Mouse (Mus musculus) right cerebral cortex, postnatal 4 days (tissue): ENCODE results near the gene Spef1.

Experiments used
- DNase-seq: peaks from one replicate; pipeline ENCODE4 v3.0.0-alpha.2; 2022

The Spef1 gene

DNA sequence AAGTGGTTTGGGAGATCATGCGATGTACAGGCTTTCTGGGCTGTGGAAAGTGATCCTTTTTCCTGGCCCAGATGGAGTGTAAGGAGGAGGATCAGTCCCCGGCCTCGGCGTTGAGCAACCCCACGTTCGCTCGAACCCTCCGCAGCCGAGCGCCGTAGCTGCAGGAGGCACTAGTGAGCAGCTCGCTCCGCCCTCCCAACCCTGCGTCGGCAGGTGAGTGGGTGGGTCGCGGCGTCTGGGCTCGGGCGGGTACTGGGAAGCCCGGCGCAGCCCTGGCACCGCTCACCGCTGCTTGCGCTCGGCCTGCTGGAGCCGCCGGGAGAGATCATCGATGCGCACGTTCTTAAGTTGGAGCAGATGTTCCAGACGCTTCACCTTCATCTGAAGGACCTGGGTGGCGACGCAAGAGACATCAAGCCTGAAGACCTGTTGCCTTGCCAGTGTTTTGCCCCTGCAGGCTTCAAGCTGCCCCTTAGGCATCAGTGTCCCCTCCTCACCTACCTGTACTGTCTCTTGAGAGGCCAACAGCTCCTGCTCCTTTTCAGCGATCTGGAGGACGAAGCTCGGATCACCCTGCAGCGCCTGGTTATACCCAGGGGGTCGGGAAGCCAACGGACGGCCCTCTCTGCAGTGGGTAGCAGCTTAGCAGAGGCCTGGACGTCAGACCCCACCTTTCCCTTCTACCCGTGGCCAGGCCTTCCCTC, 15.5 kb downstream of the Spef1 start:
- peak; percentile 65 for DNase-seq

- DNase-seq = no peak
These were observed 16.1 kb downstream of the Spef1 start for GRCm38 (mm10) chr2:131170936-131171335.

DNA sequence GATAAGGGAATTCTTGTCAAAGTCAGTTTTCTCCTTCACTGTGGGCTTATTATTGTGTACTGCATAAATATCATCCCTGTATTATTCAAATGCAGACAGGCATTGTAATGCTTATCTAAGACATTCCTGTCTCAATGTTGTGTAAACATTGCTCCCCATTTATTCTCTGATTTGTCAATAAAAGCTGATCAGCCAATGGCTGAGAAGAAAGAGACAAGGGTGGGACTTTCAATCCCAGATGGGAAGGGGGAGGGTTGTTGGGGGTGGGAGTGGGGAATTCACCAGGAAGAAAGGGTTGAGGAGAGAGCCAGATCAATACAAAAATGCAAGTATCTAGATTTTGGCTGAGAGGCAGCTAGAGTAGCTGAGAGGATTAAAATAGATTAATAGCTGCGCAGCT, 18.2 kb downstream of the Spef1 start:
- no peak for DNase-seq

- DNase-seq = no peak
These were observed 19.1 kb downstream of the Spef1 start for GRCm38 (mm10) chr2:131167984-131168383.

- no peak for DNase-seq
These were observed 20.9 kb downstream of the Spef1 start for GRCm38 (mm10) chr2:131166172-131166571.

- no peak for DNase-seq
These were observed 23.2 kb downstream of the Spef1 start for GRCm38 (mm10) chr2:131163924-131164323.

DNA sequence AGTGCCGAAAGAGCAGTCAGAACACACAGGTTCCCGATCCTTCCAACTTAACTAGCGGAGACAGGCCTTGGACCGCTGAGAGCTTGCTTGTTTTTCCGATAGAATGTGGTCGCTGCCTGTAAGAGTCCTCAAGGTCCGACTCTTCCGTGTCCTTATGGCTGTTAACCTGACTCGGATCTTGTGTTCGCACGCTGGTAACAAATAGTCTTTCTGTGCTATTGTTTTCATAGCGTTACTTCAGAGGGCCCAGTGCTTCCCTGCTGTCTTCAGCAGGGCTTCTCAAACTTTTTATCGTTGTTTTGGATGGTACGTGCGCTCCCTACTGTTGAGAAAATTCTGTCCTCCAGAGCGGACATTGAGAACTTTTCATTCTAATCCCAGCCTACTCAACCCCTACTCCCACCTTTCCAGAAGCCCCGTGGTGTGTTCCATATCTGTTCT, 26.4 kb downstream of the Spef1 start:
- no peak for DNase-seq

GRCm38 (mm10) chr2:131159938-131160581, 27.0 kb downstream of the Spef1 start, which contains the start of gene 1700037H04Rik:
TSS of gene 1700037H04Rik (minus strand) at chr2:131160081.
- DNase-seq = peak; percentile 95

DNA sequence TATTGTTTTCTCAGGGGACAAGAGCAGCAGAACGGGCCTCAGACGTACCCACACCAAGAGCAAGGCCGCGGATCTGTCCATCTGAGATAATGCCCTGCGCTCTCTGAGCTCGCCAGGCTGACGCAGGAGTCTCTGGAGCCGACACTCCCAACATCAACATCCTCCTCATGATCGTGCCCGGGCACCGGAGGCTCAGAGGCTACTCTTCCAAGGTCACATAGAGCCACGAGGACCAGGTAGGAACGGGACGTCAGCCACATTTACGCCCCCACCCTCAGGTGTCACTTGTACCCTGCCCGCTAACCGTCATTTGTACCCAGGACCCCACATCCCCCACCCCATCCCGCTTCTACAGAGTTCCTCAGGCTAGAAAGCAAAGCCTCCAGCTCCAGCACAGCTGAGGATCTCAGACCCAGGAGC, 27.6 kb downstream of the Spef1 start:
- no peak for DNase-seq

- DNase-seq = no peak
These were observed 30.1 kb downstream of the Spef1 start for GRCm38 (mm10) chr2:131156987-131157386.

DNA sequence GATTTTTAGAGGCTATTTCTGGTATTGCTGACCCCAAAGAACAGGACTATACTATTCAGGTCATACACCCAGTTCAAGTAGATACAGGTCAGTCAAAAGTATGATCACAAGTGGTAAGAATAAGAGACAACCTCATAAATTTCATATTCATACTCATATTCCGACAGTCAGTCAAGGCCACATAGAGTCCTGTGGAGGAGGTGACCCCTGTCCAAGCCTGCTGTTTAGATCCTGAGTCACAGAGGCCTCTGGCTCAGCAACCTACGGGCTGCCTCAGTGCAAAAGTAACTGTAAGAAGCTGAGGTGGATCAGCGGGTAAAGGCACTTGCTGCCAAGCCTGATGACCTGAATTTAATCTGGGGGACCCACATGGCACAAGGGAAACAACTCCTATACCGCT, 33.0 kb downstream of the Spef1 start:
- DNase-seq = no peak

GRCm38 (mm10) chr2:131152166-131152730, 34.8 kb downstream of the Spef1 start:
- no peak for DNase-seq

GRCm38 (mm10) chr2:131149254-131149578, 37.9 kb downstream of the Spef1 start:
- DNase-seq = no peak

- DNase-seq = no peak
These were observed 38.5 kb downstream of the Spef1 start for GRCm38 (mm10) chr2:131148353-131149253.

DNA sequence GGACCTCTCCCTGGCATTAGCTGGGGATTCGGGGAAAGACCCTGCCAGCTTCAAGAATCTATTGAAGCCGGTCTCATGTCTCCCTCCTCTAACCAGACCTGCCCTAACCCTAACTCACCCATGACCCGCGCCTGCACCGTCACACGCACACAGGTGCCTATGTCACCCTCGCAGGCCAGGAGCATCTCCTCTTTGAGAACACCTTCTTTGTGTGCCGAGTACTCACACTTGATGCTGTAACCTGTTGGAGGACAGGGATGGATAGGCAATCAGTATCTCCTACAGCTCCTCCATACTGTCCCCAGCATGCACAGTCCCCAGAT, 40.1 kb downstream of the Spef1 start:
- no peak for DNase-seq

GRCm38 (mm10) chr2:131146193-131147042, 40.7 kb downstream of the Spef1 start:
- DNase-seq = no peak

DNA sequence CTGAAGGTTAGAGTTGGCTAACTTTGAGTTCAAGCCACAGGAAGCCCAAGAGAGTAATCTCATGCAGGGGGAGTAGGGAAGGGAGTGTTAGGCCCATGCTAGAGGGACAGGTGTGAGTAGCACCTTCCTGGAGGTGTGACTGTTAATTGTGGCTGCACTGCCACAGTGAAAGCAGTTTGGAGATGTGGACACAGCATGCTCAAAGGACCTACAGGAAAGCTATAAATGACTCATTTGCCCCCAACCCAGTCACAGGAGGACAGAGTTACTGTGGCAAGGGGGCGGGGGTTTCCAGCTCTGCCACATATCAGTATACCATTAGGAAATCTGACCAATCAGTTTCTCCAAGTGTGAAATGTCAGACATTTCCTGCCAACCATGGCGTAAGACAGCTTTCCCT, 41.5 kb downstream of the Spef1 start:
- DNase-seq = no peak

DNA sequence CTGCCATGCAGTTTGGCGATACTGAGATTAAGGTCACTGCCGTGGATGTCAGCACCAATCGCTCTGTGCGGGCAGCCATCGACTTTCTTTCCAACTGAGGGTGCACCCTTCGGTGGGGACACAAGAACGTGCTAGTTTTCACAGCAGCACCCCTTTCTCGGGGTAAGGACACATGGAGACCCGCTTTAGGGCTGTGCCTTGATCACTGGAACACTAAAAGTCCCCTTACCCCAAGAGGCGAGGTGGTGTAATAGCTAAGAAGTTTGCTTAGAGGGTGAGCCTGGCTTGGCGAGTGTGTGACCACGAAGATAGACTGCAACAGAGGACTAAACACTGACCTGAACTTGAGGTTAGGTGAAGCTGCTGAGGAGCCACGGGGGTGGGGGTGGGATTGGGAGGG, 42.0 kb downstream of the Spef1 start:
- no peak for DNase-seq

GRCm38 (mm10) chr2:131143007-131143780, 43.9 kb downstream of the Spef1 start:
- no peak for DNase-seq

DNA sequence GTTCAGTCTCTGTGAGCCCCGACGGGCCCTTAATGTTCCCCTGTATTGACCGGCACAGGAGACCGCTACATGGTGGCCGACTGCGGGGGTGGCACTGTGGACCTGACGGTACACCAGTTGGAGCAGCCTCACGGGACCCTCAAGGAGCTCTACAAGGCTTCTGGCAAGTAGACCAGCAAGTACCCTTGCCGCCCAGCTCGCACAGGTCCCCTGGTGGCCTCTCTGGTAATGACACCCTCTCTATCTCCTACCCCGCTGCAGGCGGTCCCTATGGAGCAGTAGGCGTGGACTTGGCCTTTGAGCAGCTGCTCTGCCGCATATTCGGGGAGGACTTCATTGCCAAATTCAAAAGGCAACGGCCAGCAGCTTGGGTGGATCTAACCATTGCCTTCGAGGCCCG, 44.5 kb downstream of the Spef1 start:
- peak; percentile 64 for DNase-seq

- no peak for DNase-seq
These were observed 45.6 kb downstream of the Spef1 start for GRCm38 (mm10) chr2:131141336-131141986.
